Mouse (Mus musculus) cerebellum, adult 11 months (tissue): ENCODE measurements around the gene Zdhhc23.
A peak's percentile ranks its signal among the peaks of the same experiment; 100 is the strongest.

Experiments used
- DNase-seq: peaks from one replicate; pipeline ENCODE4 v3.0.0; 2022

The Zdhhc23 gene

DNA sequence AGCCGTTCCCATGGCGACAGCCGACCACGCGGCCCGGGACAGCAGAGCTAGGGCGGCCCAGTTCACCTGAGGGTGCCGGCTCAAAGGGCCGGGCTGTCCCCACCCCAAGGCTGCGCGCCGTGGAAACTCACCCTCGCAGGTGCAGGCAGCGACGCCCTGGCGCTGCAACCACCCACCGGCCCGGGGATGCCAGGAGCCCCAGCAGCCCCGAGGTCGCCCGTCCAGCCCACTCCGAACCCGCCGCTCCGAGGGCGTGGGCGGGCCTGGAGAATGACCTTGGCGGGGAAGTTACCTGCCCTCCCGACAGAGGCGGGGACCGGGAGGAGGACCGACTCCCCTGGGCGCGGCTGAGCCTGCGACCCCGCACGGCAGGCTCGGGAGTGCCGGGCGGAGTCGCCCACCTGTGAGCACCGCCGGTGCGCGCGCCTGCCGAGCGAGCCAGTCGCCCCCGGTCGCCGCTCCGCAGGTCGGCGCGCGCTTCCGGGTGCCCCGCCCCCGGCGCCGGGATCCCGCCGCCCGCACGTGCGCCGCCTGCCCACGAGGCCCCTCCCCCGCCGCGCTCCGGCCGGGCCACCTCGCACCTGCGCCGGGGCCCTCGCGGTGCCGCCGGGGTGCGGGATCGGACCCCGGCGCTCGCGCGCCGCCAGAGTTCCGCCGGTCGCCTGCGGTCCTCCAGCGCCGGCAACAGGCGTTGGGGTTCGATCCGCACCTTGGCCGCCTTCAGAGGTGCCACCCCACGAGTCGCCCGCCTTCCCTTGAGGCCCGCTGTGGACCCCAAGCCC is at the start of gene Zdhhc23:
Zdhhc23 (minus strand) TSS at position 464 of the 782 bp plus-strand sequence.
- DNase-seq, result peak; percentile 12

DNA sequence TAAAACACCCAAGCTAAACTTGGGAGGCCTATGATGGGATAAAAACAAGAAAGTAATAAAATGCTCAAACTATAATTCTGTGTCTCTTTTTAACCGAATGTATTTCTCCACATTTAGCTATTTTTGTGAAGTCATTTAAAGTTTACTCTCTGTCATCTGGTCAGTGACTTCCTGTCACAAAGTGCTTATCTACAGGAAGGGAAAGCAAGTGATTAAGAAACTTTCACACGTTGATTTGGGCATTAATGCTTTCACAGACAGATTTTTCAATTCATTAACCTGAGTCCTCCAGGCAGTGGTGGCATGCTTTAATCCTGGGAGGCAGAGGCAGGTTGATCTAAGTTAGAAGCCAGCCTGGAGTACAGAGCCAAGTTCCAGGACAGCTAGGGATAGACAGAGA is 49.7 kb upstream of the Zdhhc23 start:
- DNase-seq, result no peak

DNA sequence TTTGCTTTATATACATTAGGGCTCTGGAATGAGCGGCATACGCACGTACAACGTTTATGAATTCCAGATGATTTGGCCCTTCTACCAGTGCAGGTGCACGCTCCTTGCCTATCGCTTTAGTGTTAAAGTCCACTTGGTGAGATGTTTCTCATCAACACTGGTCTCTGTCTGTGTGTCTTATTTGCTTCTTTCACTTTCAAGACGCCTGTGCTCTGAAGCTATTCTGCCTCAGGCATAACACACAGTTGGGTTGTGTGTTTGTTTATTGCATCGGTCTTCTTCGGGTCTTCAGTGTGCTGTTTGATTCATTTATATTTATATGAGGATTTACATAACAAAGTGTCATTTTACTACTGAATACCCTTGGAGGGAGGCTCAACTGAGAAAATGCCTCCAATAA is 47.2 kb upstream of the Zdhhc23 start:
- no peak for DNase-seq

DNA sequence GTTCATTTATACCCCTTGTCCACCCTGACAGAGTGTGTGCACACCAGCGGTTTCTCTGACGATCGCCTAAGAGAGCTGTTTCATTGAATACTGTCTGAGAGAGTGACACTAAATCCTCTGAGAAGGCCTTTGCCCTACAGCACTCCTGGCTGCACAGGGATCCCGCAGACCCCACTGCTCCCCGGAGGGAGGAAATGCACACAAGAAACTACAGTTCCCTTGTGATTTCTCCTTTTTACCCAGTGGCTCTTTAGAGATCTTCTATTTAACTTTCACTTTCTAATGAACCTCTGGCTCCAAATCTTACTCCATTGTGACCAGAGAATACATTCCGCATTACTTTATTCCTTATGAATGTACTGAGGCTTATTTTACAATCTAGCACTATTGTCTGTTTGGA is 46.6 kb upstream of the Zdhhc23 start:
- no peak for DNase-seq

DNA sequence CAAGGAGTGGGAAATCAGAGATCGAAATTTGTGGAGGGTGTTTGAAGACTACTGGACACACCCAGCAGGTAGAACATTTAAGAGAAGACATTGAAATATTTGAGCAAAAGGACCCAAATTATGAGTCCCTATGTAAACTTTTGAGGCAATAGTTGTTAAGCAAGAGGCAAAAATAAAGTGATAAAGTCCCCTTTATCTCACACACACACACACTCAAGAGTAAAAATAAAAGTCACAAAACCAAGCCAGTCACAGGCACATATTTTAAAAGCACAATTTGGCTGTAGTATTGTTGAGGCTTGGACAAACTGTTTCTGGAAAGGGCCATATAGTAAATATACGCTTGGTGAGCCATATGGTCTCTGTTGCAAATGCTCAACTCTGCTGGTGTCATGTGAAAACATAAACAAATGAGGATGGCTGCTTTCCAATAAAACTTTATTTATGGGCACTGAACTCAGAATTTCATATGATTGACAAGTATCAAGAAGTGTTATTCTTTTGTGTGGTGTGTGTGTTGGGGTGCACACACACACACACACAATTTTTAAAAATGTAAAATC is 39.5 kb upstream of the Zdhhc23 start:
- DNase-seq, result no peak

DNA sequence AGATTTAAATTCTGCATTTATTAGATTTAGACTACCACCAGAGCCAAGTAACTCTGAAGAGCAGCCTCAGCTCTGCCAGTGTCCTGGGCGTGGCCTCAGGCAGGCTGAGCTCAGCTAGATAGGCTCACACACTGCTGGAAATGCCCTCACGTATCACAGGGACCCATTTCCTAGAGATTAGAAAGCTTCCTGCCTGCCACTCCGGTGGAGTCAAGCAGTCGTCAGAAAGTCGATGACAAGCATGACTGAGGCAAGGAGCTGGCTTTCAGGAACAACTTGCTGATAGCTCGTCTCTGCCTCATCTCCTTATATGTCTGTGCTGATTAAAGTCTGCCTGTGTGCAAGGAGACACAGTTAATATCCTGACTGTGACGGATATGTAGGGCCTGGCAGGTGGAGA is 38.8 kb upstream of the Zdhhc23 start:
- DNase-seq, result no peak

DNA sequence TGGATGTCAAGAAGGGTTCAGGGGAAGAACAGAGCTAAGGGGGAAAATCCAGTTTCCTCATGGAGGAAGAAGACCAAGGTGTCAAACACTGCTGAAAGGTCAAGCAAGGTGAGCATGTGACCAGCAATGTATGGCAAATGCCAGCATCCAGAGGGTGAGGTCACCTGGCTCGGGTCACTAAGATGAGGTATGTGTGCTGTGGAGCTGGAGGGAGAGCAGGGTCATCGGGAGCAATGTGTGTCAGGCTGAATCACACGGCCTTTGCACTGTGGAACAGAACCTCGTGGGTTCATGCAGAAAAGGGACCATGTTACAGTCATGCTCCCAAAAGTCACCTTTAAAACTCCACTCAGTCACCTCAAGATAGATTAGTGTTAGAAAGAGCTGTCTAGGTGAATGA is 38.1 kb upstream of the Zdhhc23 start:
- no peak for DNase-seq

DNA sequence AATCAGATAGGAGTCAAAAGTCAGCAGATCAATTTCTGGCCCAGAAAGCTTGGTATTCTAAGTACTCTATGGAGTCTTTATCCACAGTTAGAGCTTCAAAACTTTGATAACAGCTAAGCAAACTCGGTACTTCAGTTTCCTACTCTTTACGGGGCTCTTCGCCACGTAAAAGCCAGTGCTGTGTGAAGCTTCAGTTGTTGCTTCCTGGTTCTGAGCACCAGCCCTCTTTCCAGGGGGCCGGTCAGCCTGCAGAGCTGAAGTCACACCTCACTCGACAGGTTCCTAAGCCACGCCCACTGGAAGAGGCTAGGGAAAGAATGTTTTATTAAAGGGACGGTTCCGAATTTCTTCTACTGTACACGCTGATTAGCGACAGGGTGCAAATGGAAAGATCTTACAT is 36.6 kb upstream of the Zdhhc23 start:
- no peak for DNase-seq

DNA sequence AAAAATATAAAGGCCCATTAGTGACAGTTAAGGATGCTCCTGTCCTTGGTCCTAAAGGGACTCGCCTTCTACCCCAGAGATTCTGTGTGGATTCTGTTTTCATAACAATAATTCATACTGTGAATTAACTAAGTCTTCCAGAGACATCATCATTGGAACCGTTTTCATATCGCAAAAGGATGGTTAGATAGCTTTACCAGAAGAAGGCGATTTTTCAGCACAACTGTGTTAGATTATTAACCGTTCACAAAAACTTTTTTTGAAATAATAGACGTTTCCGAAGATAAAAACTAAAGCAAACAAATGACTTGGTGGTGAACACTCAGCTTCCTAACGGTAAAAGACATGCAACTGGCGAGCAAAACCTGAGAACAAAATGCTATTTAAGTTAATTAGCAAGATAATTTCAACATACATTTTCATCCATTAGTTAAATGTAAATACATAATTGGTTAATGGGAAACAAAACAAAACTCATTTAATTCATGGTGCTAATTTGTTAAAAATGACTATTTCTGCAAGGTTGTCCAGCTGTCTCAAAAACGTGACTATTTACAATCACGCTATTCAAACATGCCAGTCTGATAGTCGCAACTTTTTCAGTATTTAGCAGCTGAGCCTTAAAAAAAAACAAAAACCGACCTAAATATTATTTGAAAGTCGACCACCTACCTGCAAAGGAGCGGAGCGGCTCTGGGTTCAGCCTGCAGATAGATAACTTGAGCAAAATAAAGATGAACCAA is 36.0 kb upstream of the Zdhhc23 start:
- DNase-seq, result no peak

DNA sequence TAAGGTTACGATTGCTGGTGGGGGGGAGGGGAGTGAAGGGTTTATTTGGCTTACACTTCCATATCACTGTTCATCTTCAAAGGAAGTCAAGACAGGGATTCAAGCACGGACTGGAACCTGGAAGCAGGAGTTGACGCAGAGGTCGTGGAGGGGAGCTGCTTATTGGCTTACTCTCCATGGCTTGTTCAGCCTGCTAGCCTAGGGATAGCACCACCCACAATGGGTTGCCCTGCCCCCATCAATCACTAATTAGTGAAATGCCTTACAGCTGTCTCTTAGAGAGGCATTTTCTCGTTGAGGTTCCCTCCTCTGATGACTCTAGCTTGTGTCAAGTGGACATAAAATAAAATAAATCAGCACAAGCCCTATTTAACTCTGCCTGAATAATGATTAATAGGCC is 31.4 kb upstream of the Zdhhc23 start:
- DNase-seq, result no peak

DNA sequence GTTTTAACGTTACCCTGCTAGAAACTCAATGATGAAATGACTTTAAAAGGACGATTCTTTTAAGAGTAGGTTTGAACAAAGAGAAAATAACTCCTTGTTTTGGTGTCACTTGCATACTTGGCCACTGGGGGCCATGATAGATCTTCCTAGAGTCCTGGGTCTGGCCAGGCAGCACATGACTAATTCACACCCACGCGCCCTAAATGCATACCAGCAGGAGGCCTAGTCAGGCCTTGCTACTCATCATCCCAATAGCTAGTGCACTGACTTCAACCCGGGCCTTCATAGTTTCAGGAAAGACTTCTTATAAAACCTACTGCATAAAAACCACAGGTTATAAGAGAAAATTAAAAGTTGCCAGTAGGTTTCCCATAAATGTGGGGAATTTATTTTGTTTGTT is 22.5 kb upstream of the Zdhhc23 start:
- no peak for DNase-seq

DNA sequence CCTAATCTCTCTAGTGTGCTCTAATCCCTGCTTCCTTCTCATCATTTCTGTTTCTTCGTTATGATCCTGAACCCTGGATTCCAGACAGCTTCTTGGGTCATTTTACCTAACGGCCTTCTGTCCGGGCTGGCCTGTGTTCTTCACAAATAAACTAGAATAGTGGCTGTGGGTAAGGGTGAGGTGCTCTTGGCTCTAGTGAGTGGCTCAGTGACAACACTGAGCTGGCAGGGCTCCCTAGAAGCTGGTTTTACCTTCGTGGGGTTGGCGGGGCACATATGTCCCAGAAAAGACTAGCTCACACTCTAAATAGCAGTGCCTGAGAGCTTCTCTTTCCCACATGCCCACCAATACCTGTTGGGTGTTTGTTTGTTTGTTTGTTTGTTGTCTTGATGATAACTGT is 19.9 kb upstream of the Zdhhc23 start:
- peak; percentile 7 for DNase-seq

DNA sequence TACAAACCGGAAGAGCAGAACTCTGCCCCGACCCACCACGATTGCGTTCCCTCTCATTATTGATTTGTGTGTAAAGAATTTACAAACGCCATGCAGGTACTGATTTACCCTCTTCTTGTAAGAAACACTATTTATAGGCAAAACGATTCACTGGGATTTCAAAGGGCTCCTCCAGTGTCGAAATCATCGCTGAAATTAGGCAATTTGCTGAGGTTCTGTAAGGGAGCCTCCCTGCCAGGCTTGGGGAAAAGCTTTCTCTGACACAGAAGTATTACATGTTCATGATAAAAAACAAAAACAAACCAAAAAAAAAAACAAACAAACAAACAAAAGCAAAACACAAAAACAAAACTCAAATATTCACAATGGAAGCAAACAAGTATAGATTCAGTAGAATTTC is 19.5 kb upstream of the Zdhhc23 start:
- DNase-seq, result no peak

DNA sequence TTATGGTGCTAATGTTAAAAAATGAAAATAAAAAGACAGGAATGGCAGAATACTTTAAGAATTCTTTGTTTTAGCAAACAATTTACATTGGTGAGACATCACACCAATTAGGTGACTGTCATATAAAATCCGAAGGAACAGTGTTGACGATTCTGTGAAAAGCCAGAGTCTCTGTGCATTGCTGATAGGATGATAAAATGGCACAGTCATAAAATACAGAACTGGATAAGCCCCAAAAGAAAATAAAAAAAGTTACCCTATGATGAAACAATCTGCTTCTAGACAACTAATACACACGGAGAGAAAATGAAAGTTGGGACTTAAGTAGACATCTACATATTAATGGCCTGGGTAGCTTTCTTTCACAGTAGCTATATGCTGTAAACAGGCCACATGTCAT is 15.0 kb upstream of the Zdhhc23 start:
- DNase-seq, result no peak

DNA sequence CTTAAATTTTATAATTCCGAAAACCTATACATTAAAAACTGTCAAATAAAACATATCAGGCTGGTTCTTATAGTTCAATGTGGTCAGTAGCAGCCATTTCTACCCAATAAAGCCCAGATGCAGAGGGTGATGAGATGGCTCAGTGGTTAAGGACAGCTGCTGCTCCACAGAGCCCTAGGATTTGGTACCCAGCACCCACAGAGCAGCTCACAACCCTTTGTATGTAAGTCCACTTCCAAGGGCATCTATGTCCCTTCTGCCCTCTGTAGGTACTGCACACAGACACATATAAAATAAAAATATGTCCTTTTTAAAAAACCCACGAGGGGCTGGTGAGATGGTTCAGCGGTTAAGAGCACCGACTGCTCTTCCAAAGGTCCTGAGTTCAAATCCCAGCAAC is 6.7 kb upstream of the Zdhhc23 start:
- no peak for DNase-seq

DNA sequence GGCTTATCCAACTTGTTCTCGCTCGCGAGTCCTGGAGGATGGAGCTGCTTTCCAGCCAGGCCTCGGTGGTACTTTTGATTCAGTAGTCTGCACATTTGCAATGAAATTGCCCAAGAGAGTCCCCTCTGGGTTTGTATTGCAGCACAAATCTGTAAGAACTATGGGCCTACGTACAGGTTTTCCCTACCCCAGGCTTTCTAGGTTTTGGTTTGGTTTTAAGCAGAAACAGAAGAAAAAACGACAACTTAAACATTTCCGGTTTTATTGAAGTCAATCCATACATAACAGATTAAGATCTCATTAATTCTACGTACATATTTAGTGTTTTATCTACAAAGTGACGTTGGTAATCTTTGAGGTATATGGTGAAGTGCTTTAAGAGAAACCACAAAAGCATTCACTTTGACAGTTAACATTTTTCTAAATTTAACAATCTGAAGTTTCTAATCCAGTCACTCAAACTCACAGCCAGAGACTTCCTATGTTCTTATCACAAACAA is 569 bp upstream of the Zdhhc23 start:
- DNase-seq, result no peak

DNA sequence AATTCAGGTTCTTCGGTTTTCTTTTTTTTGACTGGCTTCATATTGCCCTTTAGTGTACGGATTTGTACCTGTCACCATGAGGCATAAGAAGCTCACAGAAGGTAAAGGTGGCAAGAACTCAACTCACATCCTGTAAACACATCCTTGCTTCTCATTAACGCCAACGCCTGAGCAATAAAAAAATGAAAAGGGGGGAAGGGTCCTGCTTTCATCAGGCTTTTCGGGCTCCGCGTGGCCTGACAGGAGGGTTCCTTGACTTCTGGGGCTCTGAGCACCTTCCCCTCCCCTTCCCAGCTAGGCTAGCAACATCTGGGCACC is 622 bp downstream of the Zdhhc23 start:
- no peak for DNase-seq

DNA sequence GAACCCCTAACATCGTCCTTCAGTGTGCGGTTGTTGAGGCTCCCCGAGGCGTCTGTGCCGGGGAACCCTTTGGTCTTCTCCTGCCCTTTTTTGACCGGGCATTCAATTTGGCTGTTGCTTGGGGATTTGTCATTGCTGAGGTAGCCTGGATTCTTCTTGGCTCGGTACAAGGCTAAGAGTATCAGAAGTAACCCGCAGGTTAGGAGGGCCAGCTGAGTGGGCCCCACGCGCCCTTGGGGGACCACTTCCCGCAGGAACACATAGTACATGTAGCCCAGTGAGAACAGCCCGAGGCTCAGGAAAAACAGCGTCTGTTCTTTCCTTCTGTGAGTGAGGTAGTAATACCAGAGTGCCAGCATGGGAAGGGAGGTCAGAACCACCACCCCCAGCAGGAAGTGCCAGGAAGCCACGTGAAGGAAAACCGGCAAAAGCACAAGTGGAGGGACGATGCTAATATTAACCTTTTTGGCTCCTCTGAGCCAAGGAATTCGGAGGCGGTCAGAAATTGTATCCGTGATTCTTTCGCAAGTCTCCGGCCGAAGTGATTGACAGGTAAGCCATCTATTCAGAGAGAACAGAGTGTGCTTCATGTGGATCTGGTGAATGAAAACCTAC is 5.9 kb downstream of the Zdhhc23 start:
- DNase-seq, result no peak

DNA sequence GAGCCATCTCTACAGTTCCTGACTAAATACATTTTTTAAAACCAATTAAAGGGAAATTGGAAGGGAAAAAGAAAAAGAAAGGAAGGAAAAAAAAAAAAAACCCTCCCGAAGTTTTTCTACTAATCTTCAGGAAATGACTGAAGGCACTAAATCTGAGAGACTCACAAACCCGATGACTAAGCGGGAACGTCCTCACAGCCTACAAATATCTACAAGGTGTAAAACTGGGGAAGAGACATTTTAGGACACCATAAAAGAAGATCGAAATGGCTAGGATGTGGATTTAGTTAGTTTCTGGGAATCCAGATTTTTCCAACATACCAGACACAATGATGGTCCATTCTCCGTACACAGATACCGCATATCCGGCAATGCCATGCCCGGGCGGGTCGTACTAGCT is 6.4 kb downstream of the Zdhhc23 start:
- DNase-seq, result no peak

DNA sequence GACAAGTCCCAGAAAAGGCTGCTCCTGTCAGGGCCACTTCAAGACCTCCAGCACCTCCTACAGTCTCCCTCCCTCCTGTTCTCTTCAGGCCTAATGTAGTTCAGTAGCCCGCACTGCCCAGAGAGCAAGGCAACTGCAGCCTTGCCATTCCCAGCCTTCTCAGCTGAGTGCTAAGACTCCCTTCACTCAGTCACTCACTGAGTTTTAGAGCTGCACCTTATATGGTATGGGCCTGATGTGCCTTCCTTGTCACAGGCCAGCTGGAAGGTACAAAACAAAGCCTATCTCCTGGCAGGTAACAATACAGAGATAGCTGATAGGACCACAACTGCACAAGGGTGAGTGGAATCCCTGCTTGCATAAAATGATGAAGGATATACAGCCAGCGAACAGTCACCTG is 7.2 kb downstream of the Zdhhc23 start:
- no peak for DNase-seq

DNA sequence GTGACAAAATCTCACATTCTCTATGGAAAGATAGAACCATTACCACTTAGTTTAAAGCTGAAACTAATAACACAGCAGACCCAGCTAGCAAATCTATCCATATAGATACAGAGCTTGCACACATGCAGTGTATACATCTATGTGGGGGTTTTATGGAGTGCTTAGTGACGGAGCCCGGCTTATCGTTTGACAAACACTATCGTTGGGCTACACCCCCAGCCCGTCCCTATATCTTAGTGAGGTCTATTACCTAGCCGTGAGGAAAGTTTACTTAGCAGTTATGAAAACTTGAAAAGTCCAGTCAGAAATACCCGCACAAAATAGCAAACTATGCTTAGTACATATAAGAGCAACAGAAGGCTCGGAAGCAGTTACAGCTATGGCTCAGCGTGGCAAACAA is 7.8 kb downstream of the Zdhhc23 start:
- no peak for DNase-seq

DNA sequence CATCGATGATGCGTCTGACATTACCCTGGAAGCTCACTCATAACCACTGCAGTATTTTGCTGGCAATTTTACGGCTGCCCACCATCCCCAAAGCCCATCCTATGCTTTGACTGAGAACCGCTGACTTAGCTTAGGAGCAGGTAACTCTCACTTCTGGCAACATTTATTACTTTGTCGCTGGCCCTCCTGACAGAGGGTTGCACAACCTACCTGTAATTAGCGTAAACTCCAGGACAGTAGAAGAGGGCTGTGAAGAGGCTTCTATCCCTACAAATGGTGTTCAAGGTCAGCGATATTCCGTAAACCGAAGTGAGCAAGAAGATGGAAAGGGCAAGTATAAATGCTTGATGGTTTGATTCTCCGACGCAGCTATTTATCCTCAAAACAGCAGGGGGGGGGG is 8.4 kb downstream of the Zdhhc23 start:
- no peak for DNase-seq

DNA sequence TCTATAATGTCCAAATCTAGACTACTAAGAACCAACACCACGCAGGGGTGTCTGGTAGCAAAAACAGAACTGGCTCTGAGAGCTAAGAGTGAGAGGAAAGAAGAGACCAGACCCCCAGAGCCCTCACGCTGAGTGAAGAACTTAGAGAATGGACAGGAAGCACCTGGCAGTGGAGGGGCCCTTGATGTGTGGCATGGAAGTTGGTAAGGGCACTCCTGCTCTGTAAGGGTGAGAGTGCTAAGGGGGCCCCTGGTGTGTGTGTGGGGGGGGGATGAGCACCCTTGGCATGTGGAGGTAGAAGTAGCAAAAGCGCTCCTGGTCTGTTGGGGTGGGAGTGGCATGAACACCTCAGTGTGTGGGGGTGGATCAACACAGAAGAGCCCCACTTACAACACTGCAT is 9.2 kb downstream of the Zdhhc23 start:
- DNase-seq, result no peak
